In the genomic region with DNA sequence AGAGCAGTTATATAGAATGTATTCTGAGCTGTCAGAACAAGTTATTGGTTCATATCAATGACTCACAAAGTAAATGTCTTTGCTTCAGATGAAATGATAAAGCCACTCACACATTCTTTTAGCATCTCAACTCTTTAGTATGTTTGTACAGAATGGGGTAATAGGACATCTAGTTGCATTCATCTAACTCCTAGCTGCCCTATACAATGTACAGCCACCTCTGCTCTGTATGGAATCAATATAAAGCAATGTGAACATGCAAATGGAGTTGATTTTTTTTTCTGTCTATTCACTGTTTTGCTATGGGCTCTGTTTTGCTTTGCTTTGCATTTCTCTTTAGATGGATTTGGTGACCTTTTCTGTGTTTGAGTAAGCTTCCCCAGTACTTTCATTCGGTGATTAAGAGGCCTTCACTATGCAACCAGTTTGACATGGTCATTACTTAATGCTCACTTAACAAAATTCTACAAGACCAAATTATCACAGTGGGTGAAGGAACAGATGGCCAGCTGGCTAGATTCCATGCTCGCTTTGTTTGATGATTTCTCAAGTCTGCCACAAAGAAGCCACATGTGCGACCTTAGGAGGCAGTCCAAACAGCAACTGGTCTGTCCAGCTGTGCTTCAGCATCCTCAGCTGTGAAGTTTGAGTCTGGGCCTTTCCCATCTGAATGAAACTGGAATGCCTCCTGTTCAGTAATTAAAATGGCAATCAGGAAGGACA, we compare ENCODE assay signal across 10 mouse cellular contexts.
DNase-seq lines count a peak whose midpoint lies in the region; ATAC-seq lines count a peak whose summit lies in the region.
"Had no signal": no experiment of that assay in that cellular context is flagged by ENCODE, and none has a peak within 500 bp of the region (broad histone marks: within the 10 kb centered on the region; RNA-seq: fewer than 3 reads in every experiment).

No protein-coding gene starts in this region.

- DNase-seq in kidney, postnatal 14 days, result peak; percentile 6
- peak; percentile 71 for DNase-seq in Muller cell, postnatal 12 days (ENCODE audit: inconsistent ontology term)
- DNase-seq in lung, postnatal 10 days, result peak; percentile 80
- DNase-seq in heart, postnatal 14 days, result no peak
- DNase-seq in ovary, postnatal 14 days (ENCODE audit: low spot score), result no peak
- DNase-seq in thymus, postnatal 14 days, result no peak
- DNase-seq: gastrocnemius, postnatal 36 days had no signal

- H3K4me3 ChIP-seq in kidney, embryonic 15.5 days (replicated peaks), result no peak overlapping the region
- H3K4me3 ChIP-seq in forebrain, embryonic 13.5 days, result no peak overlapping the region
- H3K4me3 ChIP-seq: limb, embryonic 15.5 days had no signal

- no peak for ATAC-seq in kidney, embryonic 15.5 days (replicated peaks; ENCODE audit: low FRiP score)
- ATAC-seq in forebrain, embryonic 13.5 days, result peak; percentile 78

- H3K9ac ChIP-seq in kidney, embryonic 15.5 days, result no peak overlapping the region
- no peak overlapping the region for H3K9ac ChIP-seq in forebrain, embryonic 13.5 days
- H3K9ac ChIP-seq: limb, embryonic 15.5 days had no signal

- intact Hi-C loops in heart, postnatal 14 days (cut with DNase I), result no loop called here

- H3K4me2 ChIP-seq in kidney, embryonic 15.5 days, result no peak overlapping the region
- no peak overlapping the region for H3K4me2 ChIP-seq in forebrain, embryonic 13.5 days
- H3K4me2 ChIP-seq: limb, embryonic 15.5 days had no signal

- H3K9me3 ChIP-seq in kidney, embryonic 15.5 days (replicated peaks), result no peaks in the 10 kb centered on the region
- no peaks in the 10 kb centered on the region for H3K9me3 ChIP-seq in forebrain, embryonic 13.5 days (replicated peaks)
- H3K9me3 ChIP-seq: limb, embryonic 15.5 days had no signal

- no peaks in the 10 kb centered on the region for H3K36me3 ChIP-seq in kidney, embryonic 15.5 days
- no peaks in the 10 kb centered on the region for H3K36me3 ChIP-seq in forebrain, embryonic 13.5 days (ENCODE audit: poor library complexity, severe bottlenecking)
- H3K36me3 ChIP-seq: limb, embryonic 15.5 days had no signal

- WGBS in kidney, embryonic 15.5 days, result 50% methylated on average over 3 of the region's 3 CpGs
- WGBS in forebrain, embryonic 13.5 days, result 27% methylated on average over 3 of the region's 3 CpGs

- H3K27me3 ChIP-seq in kidney, embryonic 15.5 days, result no peaks in the 10 kb centered on the region
- H3K27me3 ChIP-seq in forebrain, embryonic 13.5 days, result no peaks in the 10 kb centered on the region
- H3K27me3 ChIP-seq: limb, embryonic 15.5 days had no signal

- no peak overlapping the region for H3K27ac ChIP-seq in kidney, embryonic 15.5 days
- no peak overlapping the region for H3K27ac ChIP-seq in forebrain, embryonic 13.5 days
- H3K27ac ChIP-seq: limb, embryonic 15.5 days had no signal

- H3K4me1 ChIP-seq in kidney, embryonic 15.5 days, result no peaks in the 10 kb centered on the region
- peaks cover 9% of the 10 kb centered on the region; the same call in 1 of the 2 replicates for H3K4me1 ChIP-seq in forebrain, embryonic 13.5 days
- H3K4me1 ChIP-seq: limb, embryonic 15.5 days had no signal

Comparison
In these comparisons a context has a peak if more than half of its experiments do, and no peak if none do; other contexts are left out.
1. DNase-seq: peak in kidney, postnatal 14 days (single experiment), Muller cell, postnatal 12 days (single experiment) and lung, postnatal 10 days (single experiment); none in heart, postnatal 14 days (0 of 2), ovary, postnatal 14 days (single experiment) and thymus, postnatal 14 days (single experiment).